Mouse (Mus musculus) heart, embryonic 11.5 days (tissue): Measurements from ENCODE around the gene Sos1. TPM values are rescaled to one million over a fixed set of nuclear protein-coding genes. Genes with fewer than 3 reads are reported as not detected.
A peak's percentile ranks its signal among the peaks of the same experiment; 100 is the strongest.
"Not testable (repeated sequence)": the region's sequence is repeated elsewhere in the genome, so short reads cannot be mapped to it uniquely, and the experiment has no call there.

Experiments
- ATAC-seq: fragments of 200-750 bp; cut with Nextera tagmentation; replicated peaks from 2 replicates; pipeline ENCODE4 v1.8.0; 2017; ENCODE audit warnings: moderate library complexity; ENCODE audit not compliant: insufficient number of reproducible peaks, low FRiP score, low TSS enrichment
- H3K27ac ChIP-seq: fragments of 300-500 bp; sonication (generic); 2 replicates; pipeline ENCODE4 v1.5.1; 2014; ENCODE audit warnings: mild to moderate bottlenecking, low read depth, low read length
- H3K27me3 ChIP-seq: fragments of 300-500 bp; sonication (generic); 2 replicates; pipeline ENCODE4 v1.6.1; 2014; ENCODE audit warnings: mild to moderate bottlenecking, low read length, mixed read lengths; ENCODE audit not compliant: control insufficient read depth, insufficient read depth
- H3K36me3 ChIP-seq: fragments of 300-500 bp; sonication (generic); 2 replicates; pipeline ENCODE4 v1.6.1; 2014; ENCODE audit warnings: mild to moderate bottlenecking, low read length, moderate library complexity, mixed read lengths; ENCODE audit not compliant: control insufficient read depth, insufficient read depth
- H3K4me1 ChIP-seq: fragments of 300-500 bp; sonication (generic); 2 replicates; pipeline ENCODE4 v1.6.1; 2014; ENCODE audit warnings: low read length; ENCODE audit not compliant: control insufficient read depth, insufficient read depth
- H3K4me2 ChIP-seq: fragments of 300-500 bp; sonication (generic); 2 replicates; pipeline ENCODE4 v1.6.1; 2014; ENCODE audit warnings: mild to moderate bottlenecking, moderate library complexity
- H3K4me3 ChIP-seq: fragments of 300-500 bp; sonication (generic); 2 replicates; pipeline ENCODE4 v1.5.1; 2014; ENCODE audit warnings: low read depth, low read length
- H3K9ac ChIP-seq: fragments of 300-500 bp; sonication (generic); 2 replicates; pipeline ENCODE4 v1.6.1; 2014; ENCODE audit warnings: mild to moderate bottlenecking, low read depth, low read length, moderate library complexity
- H3K9me3 ChIP-seq: fragments of 300-500 bp; sonication (generic); replicated peaks from 2 replicates; pipeline ENCODE4 v1.6.1; 2016; ENCODE audit warnings: low read length; ENCODE audit not compliant: control insufficient read depth
- WGBS: fragments of 180-500 bp; shearing (Covaris S2); extraction: QIAGEN DNeasy Blood & Tissue Kit; methylation state at CpG from one replicate; pipeline ENCODE4 v1.1.7; 2014; ENCODE audit not compliant: insufficient replicate concordance; 5-methylcytosine and 5-hydroxymethylcytosine counted together
- polyA plus RNA-seq: library from polyadenylated mRNA; unstranded; fragments of >200 nt; fragmentation: Nextera tagmentation; extraction: Ambion mirVana; gene quantifications from 2 replicates; pipeline ENCODE4 v1.2.1, GENCODE M21; 2014

The Sos1 gene
- polyA plus RNA-seq, 1 experiment from 2014 or later = 5.5 TPM

DNA sequence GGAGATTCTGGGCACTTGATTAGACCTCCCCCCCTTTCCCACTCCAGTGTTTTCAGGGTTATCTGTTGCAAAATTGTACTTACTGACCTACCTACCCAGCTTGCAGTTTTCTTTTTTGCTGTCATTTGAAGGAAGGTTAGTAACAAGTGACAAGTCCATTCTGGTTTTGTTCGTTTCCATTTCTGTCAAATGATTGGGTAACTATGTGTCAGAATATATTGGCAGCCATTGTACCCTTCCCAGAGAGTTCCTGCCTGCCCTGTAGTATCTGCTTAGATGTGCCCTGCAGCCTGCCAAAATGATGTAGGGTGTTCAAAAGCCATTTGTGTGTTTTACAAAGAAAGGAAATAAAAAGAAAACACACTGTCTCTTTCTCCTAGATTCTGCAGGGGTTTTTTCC lies 94.6 kb downstream of the Sos1 start:
- ATAC-seq = no peak
- 43% methylated on average over 1 of the region's 1 CpGs for WGBS
- H3K27me3 ChIP-seq = no peaks in the 10 kb centered on the region
- H3K4me2 ChIP-seq = no peak overlapping the region
- no peaks in the 10 kb centered on the region for H3K36me3 ChIP-seq
- no peak overlapping the region for H3K4me3 ChIP-seq
- H3K9me3 ChIP-seq = no peaks in the 10 kb centered on the region
- H3K4me1 ChIP-seq = no peaks in the 10 kb centered on the region
- no peak overlapping the region for H3K9ac ChIP-seq
- no peak overlapping the region for H3K27ac ChIP-seq

DNA sequence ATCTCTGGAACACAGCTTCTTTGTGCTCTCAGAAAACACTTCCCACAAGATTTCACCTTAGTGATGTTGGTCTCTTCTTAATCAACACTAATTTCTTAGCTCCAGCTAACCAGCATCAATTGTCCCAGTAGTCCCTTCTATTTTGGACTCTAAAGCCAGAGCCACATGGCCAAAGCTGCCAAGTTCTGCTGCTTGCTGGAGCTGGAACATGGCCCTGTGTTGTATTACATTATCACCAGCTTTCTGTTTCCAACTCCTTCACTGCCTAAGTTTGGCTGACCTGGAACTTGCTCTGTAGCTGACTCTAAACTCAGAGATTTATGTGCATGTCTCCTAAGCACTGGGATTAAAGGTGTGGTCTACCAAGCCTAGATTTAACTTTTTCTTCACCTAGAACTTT lies 101.9 kb downstream of the Sos1 start:
- H3K27me3 ChIP-seq, H3K4me1 ChIP-seq, H3K4me3 ChIP-seq, H3K9ac ChIP-seq, H3K9me3 ChIP-seq, ATAC-seq, H3K27ac ChIP-seq, H3K4me2 ChIP-seq, H3K36me3 ChIP-seq: not testable (repeated sequence)

DNA sequence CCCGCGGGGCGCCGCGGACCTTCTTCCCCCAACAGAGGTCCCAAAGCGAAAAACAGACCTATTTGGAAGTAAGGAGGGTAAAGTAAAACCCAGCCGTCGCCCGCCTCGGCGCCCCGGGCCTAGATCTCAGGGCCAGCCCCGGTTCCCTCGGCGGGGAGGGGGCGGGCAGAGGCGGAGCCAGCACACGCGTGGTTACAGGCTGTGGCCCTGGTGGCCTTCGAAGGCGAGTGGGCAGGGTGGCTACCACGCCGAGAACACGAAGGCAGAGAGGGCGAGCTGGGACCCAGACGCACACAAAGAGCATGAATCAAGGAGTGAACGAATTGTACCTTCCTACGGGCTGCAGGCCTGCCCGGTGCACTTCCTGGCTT lies 106.5 kb downstream of the Sos1 start:
- Histone ChIP-seq H3K9me3 (no peaks in the 10 kb centered on the region), H3K27me3 (no peaks in the 10 kb centered on the region), H3K4me2 (peak overlapping the region; percentile 74), H3K4me3 (peak overlapping the region; percentile 44), H3K4me1 (peaks cover 5% of the 10 kb centered on the region; the same call in 1 of the 2 replicates), H3K36me3 (no peaks in the 10 kb centered on the region), H3K9ac (peak overlapping the region; percentile 81), H3K27ac (no peak overlapping the region)
- 22% methylated on average over 29 of the region's 29 CpGs for WGBS
- ATAC-seq = peak; percentile 47; the same call in 1 of the 2 replicates

DNA sequence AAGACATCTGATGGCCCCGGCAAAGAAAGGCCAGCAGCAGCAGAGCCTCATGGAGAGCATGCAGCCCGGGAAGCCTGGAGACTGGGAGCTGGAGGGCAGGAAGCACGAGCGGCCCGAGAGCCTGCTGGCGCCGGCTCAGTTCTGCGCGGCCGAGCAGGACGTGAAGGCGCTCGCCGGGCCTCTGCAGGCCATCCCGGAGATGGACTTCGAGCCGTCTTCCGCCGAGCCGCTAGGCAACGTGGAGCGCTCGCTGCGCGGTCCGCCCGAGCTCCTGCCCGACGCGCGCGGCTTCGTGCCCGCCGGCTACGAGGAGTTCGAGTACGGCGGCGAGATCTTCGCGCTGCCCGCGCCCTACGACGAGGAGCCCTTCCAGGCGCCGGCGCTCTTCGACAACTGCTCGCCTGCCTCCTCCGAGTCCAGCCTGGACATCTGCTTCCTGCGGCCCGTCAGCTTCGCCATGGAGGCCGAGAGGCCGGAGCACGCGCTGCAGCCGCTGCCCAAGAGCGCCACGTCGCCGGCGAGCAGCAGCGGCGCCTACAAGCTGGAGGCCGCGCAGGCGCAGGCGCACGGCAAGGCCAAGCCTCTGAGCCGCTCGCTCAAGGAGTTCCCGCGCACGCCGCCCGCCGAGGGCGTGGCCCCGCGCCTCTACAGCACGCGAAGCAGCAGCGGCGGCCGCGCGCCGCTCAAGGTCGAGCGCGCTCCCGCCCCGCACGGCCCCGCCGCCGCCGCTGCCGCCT lies 107.1 kb downstream of the Sos1 start, which contains the start of gene Gm10190:
Gene Gm10190, minus strand, starts transcription at position 553 of the 737 bp plus-strand sequence.
- H3K27ac ChIP-seq = peak within 1 kb of the TSS; percentile 30; the same call in 1 of the 2 replicates
- peak within 1 kb of the TSS; percentile 81 for H3K9ac ChIP-seq
- H3K9me3 ChIP-seq = no peaks in the 10 kb centered on the region
- H3K4me3 ChIP-seq = peak within 1 kb of the TSS; percentile 44
- H3K4me2 ChIP-seq = peak within 1 kb of the TSS; percentile 74
- WGBS = 3% methylated on average over 102 of the region's 102 CpGs
- H3K36me3 ChIP-seq = no peaks in the 10 kb centered on the region
- H3K4me1 ChIP-seq = peaks cover 5% of the 10 kb centered on the region; the same call in 1 of the 2 replicates
- ATAC-seq = peak; percentile 94
- H3K27me3 ChIP-seq = no peaks in the 10 kb centered on the region

DNA sequence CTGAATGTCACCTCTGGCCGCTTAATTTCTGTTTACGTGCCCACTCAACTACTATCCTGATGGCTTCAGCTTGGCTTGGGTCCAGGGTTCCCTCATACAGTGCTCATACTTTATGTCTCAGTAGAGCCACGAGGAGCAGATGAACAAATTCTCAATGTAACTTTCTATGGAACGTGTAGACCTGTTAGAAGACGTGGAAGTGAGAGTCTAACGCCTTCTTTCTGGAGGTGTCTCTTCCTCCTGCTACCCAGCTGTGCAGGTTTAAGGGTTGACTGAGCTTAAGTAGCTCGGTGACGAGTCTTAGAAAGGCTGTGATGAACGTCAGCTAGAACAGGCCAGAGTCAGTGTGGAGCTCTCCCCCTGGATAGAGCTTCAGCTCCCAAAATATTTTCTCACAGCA lies 111.6 kb downstream of the Sos1 start:
- Histone ChIP-seq H3K4me3 (no peak overlapping the region), H3K9ac (no peak overlapping the region), H3K4me2 (no peak overlapping the region), H3K9me3 (no peaks in the 10 kb centered on the region), H3K27ac (no peak overlapping the region), H3K27me3 (no peaks in the 10 kb centered on the region), H3K36me3 (no peaks in the 10 kb centered on the region), H3K4me1 (peaks cover 5% of the 10 kb centered on the region; the same call in 1 of the 2 replicates)
- WGBS = 77% methylated on average over 9 of the region's 9 CpGs
- no peak for ATAC-seq

DNA sequence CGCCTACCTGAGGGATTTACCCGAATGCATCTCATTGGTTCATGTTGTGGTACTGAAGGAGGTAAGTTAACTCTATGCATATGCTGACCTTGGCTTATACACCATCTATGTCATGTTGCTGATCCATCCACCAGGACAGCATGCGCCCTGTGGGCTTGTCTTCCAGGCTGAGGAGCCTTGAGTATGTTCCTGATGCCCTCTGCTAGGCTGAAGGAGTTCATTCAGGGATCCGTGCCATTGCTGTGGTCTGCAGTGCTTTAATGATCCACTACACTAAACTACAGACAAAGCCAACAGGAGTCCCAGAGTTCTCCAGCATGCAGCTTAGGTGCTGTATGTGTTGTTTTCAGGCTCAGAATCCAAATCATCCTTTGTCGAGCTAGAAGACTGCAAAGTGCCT lies 113.0 kb downstream of the Sos1 start:
- no peaks in the 10 kb centered on the region for H3K9me3 ChIP-seq
- no peak overlapping the region for H3K9ac ChIP-seq
- no peak overlapping the region for H3K4me3 ChIP-seq
- H3K36me3 ChIP-seq = no peaks in the 10 kb centered on the region
- H3K27ac ChIP-seq = no peak overlapping the region
- 81% methylated on average over 5 of the region's 5 CpGs for WGBS
- no peaks in the 10 kb centered on the region for H3K4me1 ChIP-seq
- H3K4me2 ChIP-seq = no peak overlapping the region
- no peak for ATAC-seq
- no peaks in the 10 kb centered on the region for H3K27me3 ChIP-seq

DNA sequence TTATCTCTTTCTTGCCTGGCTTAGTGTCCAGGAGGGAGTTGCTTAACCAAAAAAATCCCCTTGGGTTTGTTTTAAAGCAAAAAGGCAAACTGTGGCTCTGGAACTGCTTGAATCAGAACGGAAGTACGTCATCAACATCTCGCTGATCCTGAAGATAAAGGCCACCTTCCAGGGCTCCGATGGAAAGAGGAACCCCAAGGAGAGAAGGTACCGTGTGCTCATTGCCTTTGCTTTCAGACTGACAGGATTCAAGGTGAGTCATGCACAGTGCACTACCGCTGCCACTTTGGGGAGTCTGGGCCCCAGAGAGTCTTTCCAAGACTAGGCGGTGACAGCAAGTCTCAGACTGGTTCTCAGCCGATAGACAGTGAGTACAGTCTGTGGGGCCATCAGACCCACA lies 120.0 kb downstream of the Sos1 start:
- no peak for ATAC-seq
- Histone ChIP-seq H3K27me3 (no peaks in the 10 kb centered on the region), H3K4me2 (no peak overlapping the region), H3K36me3 (no peaks in the 10 kb centered on the region), H3K4me1 (no peaks in the 10 kb centered on the region), H3K27ac (no peak overlapping the region), H3K9me3 (no peaks in the 10 kb centered on the region), H3K4me3 (no peak overlapping the region), H3K9ac (no peak overlapping the region)
- WGBS = 77% methylated on average over 8 of the region's 8 CpGs

DNA sequence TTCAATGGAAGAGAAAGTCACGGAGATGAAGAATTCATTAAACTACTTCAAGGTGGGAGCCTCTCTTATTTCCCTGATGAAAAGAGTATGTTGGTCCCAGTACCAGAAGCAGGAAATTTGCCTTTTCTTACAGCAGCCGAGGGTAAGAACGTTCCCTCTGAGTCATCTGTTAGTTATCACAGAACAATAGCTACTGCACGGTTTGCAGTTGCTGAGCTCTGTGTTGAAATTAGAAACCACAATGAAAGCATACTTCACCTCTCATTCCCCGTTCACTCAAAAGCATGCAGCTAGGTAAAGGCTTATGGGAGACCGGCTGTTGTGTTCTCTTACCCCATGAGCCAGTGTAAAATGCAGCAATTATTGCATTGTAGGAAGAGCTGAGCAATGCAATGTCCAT lies 133.0 kb downstream of the Sos1 start:
- 53% methylated on average over 6 of the region's 6 CpGs for WGBS
- no peak overlapping the region for H3K27ac ChIP-seq
- no peaks in the 10 kb centered on the region for H3K9me3 ChIP-seq
- no peak overlapping the region for H3K9ac ChIP-seq
- H3K27me3 ChIP-seq = no peaks in the 10 kb centered on the region
- no peak overlapping the region for H3K4me2 ChIP-seq
- no peak overlapping the region for H3K4me3 ChIP-seq
- H3K36me3 ChIP-seq = no peaks in the 10 kb centered on the region
- H3K4me1 ChIP-seq = no peaks in the 10 kb centered on the region
- no peak for ATAC-seq

DNA sequence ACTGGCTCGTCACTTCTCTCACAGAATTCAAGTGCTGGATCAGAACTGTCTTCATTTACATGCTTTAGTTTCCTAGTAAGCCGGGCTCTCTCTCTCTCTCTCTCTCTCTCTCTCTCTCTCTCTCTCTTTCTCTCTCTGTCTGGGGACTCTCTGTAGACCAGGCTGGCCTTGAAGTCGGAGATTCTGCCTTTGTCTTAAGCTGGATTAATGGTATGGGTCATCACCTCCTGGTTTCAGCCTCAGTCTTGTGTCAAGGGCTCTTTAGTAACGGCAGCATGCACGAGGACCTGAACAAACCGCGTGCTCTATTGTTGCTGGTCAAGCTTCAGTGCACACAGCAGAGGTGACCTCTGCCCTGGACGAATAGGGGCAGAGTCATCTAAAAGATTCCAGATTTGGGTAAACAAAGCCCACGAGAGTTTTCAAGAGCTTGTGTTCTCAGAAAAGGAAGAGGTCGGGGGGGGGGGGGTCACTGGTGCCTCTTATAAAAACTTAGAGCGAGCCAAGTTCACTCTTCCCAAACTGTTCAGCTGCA lies 133.6 kb downstream of the Sos1 start:
- H3K27ac ChIP-seq = no peak overlapping the region

More for the DNA sequence above, 133.6 kb downstream of the Sos1 start:
- Histone ChIP-seq H3K27me3 (no peaks in the 10 kb centered on the region), H3K36me3 (no peaks in the 10 kb centered on the region), H3K9ac (no peak overlapping the region), H3K4me1 (no peaks in the 10 kb centered on the region), H3K4me2 (no peak overlapping the region), H3K4me3 (no peak overlapping the region), H3K9me3 (no peaks in the 10 kb centered on the region)
- WGBS = 69% methylated on average over 11 of the region's 11 CpGs
- ATAC-seq = no peak
